Mouse (Mus musculus): ENCODE results near the gene Herc1. TPM values are rescaled to one million over a fixed set of nuclear protein-coding genes. Genes with fewer than 3 reads are reported as not detected.
A peak's percentile ranks its signal among the peaks of the same experiment; 100 is the strongest.

Herc1 gene
- polyA plus RNA-seq, 1 experiment from 2014 or later: 12.6 TPM

GRCm38 (mm10) chr9:66518901-66519300 lies 168.7 kb downstream of the Herc1 start:
- Histone ChIP-seq H3K27me3 (ENCODE audit: insufficient read depth, low read length) (no peaks in the 10 kb centered on the region), H3K4me1 (replicated peaks; ENCODE audit: insufficient read depth, low read length) (peaks cover 2% of the 10 kb centered on the region; the same call in 1 of the 2 replicates), H3K4me3 (replicated peaks; ENCODE audit: low read depth, low read length) (no peak overlapping the region), H3K9ac (ENCODE audit: low read depth, low read length) (no peak overlapping the region), H3K27ac (peak overlapping the region; percentile 31; the same call in 1 of the 2 replicates), H3K9me3 (replicated peaks; ENCODE audit: low read length) (no peaks in the 10 kb centered on the region), H3K4me2 (ENCODE audit: low read length) (no peak overlapping the region), H3K36me3 (ENCODE audit: insufficient read depth, low read length) (peaks cover 57% of the 10 kb centered on the region)
- 53% methylated on average over 5 of the region's 5 CpGs for WGBS
- no peak for TF ChIP-seq CTCF (IDR thresholded peaks at IDR 0.05; ENCODE audit: low read depth)
- DNase-seq (ENCODE audit: low spot score) (peak; percentile 30), ATAC-seq (replicated peaks; ENCODE audit: low FRiP score, low read depth) (no peak)

GRCm38 (mm10) chr9:66520299-66520698 lies 170.0 kb downstream of the Herc1 start:
- H3K9me3 ChIP-seq (replicated peaks; ENCODE audit: low read length): no peaks in the 10 kb centered on the region
- peaks cover 58% of the 10 kb centered on the region for H3K36me3 ChIP-seq (ENCODE audit: insufficient read depth, low read length)
- no peak overlapping the region for H3K9ac ChIP-seq (ENCODE audit: low read depth, low read length)
- no peak overlapping the region for H3K4me3 ChIP-seq (replicated peaks; ENCODE audit: low read depth, low read length)
- WGBS: 93% methylated on average over 4 of the region's 4 CpGs
- no peak overlapping the region for H3K27ac ChIP-seq
- ATAC-seq (replicated peaks; ENCODE audit: low FRiP score, low read depth) (no peak), DNase-seq (ENCODE audit: low spot score) (no peak)
- H3K4me2 ChIP-seq (ENCODE audit: low read length): no peak overlapping the region
- no peaks in the 10 kb centered on the region for H3K4me1 ChIP-seq (replicated peaks; ENCODE audit: insufficient read depth, low read length)
- no peaks in the 10 kb centered on the region for H3K27me3 ChIP-seq (ENCODE audit: insufficient read depth, low read length)
- TF ChIP-seq CTCF (IDR thresholded peaks at IDR 0.05; ENCODE audit: low read depth): no peak

GRCm38 (mm10) chr9:66521595-66521994 lies 171.3 kb downstream of the Herc1 start:
- DNase-seq (ENCODE audit: low spot score): no peak
- TF ChIP-seq CTCF (IDR thresholded peaks at IDR 0.05; ENCODE audit: low read depth): no peak
- Histone ChIP-seq H3K4me2 (ENCODE audit: low read length) (no peak overlapping the region), H3K9me3 (replicated peaks; ENCODE audit: low read length) (no peaks in the 10 kb centered on the region), H3K4me1 (replicated peaks; ENCODE audit: insufficient read depth, low read length) (no peaks in the 10 kb centered on the region), H3K9ac (ENCODE audit: low read depth, low read length) (no peak overlapping the region), H3K4me3 (replicated peaks; ENCODE audit: low read depth, low read length) (no peak overlapping the region), H3K27ac (no peak overlapping the region), H3K27me3 (ENCODE audit: insufficient read depth, low read length) (no peaks in the 10 kb centered on the region), H3K36me3 (ENCODE audit: insufficient read depth, low read length) (peaks cover 58% of the 10 kb centered on the region)
- 98% methylated on average over 3 of the region's 3 CpGs for WGBS
- ATAC-seq (replicated peaks; ENCODE audit: low FRiP score, low read depth): no peak

- TF ChIP-seq CTCF (IDR thresholded peaks at IDR 0.05; ENCODE audit: low read depth): no peak
- H3K27me3 ChIP-seq (ENCODE audit: insufficient read depth, low read length): no peaks in the 10 kb centered on the region
- no peak overlapping the region for H3K9ac ChIP-seq (ENCODE audit: low read depth, low read length)
- H3K4me2 ChIP-seq (ENCODE audit: low read length): no peak overlapping the region
- H3K27ac ChIP-seq: no peak overlapping the region
- 94% methylated on average over 4 of the region's 4 CpGs for WGBS
- H3K9me3 ChIP-seq (replicated peaks; ENCODE audit: low read length): no peaks in the 10 kb centered on the region
- ATAC-seq (replicated peaks; ENCODE audit: low FRiP score, low read depth): no peak
- DNase-seq (ENCODE audit: low spot score): no peak
- no peaks in the 10 kb centered on the region for H3K4me1 ChIP-seq (replicated peaks; ENCODE audit: insufficient read depth, low read length)
- no peak overlapping the region for H3K4me3 ChIP-seq (replicated peaks; ENCODE audit: low read depth, low read length)
- peaks cover 32% of the 10 kb centered on the region for H3K36me3 ChIP-seq (ENCODE audit: insufficient read depth, low read length)
These were observed 192.5 kb downstream of the Herc1 start for GRCm38 (mm10) chr9:66542785-66543184.

Other genes with a start within 250 kb of the Herc1 start
- gene Snx1, start 223.9 kb upstream of the Herc1 start, polyA plus RNA-seq (2015; fragmentation: Nextera tagmentation; extraction: Ambion mirVana): 131 and 141 TPM in 2 replicates
- 173 and 186 TPM in 2 replicates for gene Ciao2a, start 223.8 kb upstream of the Herc1 start, polyA plus RNA-seq (2015; fragmentation: Nextera tagmentation; extraction: Ambion mirVana)
- 8.4 and 8.6 TPM in 2 replicates for gene Dapk2, start 192.2 kb upstream of the Herc1 start, polyA plus RNA-seq (2015; fragmentation: Nextera tagmentation; extraction: Ambion mirVana)
- gene Fbxl22, start 164.1 kb downstream of the Herc1 start, polyA plus RNA-seq (2015; fragmentation: Nextera tagmentation; extraction: Ambion mirVana): 2.2 and 3.2 TPM in 2 replicates
- 58.7 and 63.4 TPM in 2 replicates for gene Usp3, start 242.7 kb downstream of the Herc1 start, polyA plus RNA-seq (2015; fragmentation: Nextera tagmentation; extraction: Ambion mirVana)

Measured in kidney, postnatal 0 days (tissue).